Mouse (Mus musculus): ENCODE results near the gene Ubiad1. TPM values are rescaled to one million over a fixed set of nuclear protein-coding genes. Genes with fewer than 3 reads are reported as not detected.

Gene Ubiad1
- total RNA-seq, 2 experiments from 2014 or later = 8.1 to 8.7 TPM

DNA sequence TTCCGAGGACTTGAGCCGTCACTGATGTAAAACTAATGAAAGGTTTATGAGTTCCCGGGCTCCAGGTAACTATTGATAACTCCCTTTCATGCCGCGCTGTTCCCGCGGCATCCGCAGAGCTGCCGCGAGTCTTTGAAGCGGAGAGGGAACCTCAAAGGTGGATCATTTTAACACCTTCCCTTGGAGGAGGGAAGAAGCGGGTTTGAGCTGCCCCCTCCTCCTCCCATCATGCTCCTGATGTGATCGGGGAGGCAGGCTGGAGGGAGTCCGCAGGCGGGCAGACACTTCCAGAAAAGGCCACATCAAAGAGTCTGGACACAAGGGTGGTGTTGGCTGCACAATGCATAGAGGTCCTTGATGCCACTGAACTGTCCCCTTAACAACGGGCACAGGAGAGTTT is 29.0 kb downstream of the Ubiad1 start:
- no peak for TF ChIP-seq CTCF (conservative IDR thresholded peaks at IDR 0.05)
- H3K4me3 ChIP-seq = no peak overlapping the region
- no peak for DNase-seq (ENCODE audit: low spot score in 2 of 2)
- no peak overlapping the region for H3K27ac ChIP-seq

- H3K4me3 ChIP-seq = no peak overlapping the region
- H3K27ac ChIP-seq = no peak overlapping the region
- no peak for DNase-seq (ENCODE audit: low spot score in 2 of 2)
- TF ChIP-seq CTCF (conservative IDR thresholded peaks at IDR 0.05) = no peak
These were observed 36.2 kb downstream of the Ubiad1 start for GRCm38 (mm10) chr4:148408256-148408975.

GRCm38 (mm10) chr4:148405255-148405788 is 39.2 kb downstream of the Ubiad1 start:
- Histone ChIP-seq H3K4me3 (no peak overlapping the region), H3K27ac (no peak overlapping the region)
- no peak for TF ChIP-seq CTCF (conservative IDR thresholded peaks at IDR 0.05)
- no peak for DNase-seq (ENCODE audit: low spot score in 2 of 2)

DNA sequence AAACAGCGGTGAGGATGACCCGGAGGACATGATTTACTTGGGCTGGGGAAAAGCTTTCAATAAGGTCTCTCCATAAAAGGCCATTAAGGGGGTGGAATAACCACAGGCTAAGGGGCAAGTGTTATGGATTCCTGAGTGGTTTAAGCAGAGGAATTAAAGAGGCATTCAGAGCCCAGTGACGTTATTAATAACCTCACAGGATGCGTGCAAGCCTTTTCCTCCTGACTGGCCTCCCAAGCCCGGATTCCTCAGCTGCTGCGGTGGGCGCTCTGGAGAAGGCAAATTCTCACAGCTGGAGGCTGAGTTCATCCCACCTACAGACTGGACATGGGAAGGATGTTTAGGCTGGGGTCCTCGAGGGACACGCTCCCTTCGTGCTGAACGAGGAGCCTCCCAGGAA is 39.8 kb downstream of the Ubiad1 start:
- Histone ChIP-seq H3K4me3 (no peak overlapping the region), H3K27ac (no peak overlapping the region)
- no peak for DNase-seq (ENCODE audit: low spot score in 2 of 2)
- no peak for TF ChIP-seq CTCF (conservative IDR thresholded peaks at IDR 0.05)

GRCm38 (mm10) chr4:148403402-148403801 is 41.2 kb downstream of the Ubiad1 start:
- no peak overlapping the region for H3K4me3 ChIP-seq
- no peak for DNase-seq (ENCODE audit: low spot score in 2 of 2)
- no peak for TF ChIP-seq CTCF (conservative IDR thresholded peaks at IDR 0.05)
- H3K27ac ChIP-seq = no peak overlapping the region

DNA sequence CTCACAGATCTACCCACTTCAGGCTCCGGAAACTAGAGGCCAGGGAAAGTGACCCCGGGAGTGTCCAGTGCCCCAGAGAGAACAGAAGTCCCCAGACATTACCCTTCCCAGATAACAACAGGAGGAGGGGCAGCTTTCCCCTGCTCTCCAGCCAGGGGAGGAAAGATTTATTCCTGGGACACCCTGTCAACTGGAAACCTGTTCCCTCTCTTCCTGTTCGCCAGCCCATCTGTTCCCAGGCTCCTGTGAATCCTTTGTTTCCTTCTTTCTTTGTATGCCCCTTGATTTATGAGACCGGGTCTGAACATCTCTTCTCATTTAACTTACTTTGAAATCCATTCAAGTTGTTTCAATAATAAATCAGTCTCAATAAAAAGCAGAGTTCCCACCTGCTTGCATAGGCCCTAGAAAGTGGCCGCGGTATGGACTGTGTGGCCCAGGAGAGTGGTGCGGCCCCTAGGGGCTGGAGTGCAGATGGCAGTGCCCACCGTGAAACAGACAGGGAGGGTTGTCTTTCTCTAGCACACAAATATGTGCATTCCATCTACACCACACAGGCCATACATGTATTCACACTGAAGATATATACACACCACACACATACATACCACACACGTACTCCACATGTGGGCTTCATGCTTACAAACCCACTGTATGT is 45.0 kb downstream of the Ubiad1 start:
- no peak overlapping the region for H3K4me3 ChIP-seq
- no peak overlapping the region for H3K27ac ChIP-seq
- no peak for DNase-seq (ENCODE audit: low spot score in 2 of 2)
- peak; percentile 31 for TF ChIP-seq CTCF (conservative IDR thresholded peaks at IDR 0.05)

GRCm38 (mm10) chr4:148397531-148398287 is 46.9 kb downstream of the Ubiad1 start:
- no peak overlapping the region for H3K4me3 ChIP-seq
- no peak overlapping the region for H3K27ac ChIP-seq
- DNase-seq (ENCODE audit: low spot score in 2 of 2) = no peak
- peak; percentile 59 for TF ChIP-seq CTCF (conservative IDR thresholded peaks at IDR 0.05)

- peak in 1 of 2 experiments; percentile 25 for DNase-seq (ENCODE audit: low spot score in 2 of 2)
- no peak for TF ChIP-seq CTCF (conservative IDR thresholded peaks at IDR 0.05)
- no peak overlapping the region for H3K27ac ChIP-seq
- no peak overlapping the region for H3K4me3 ChIP-seq
These were observed 47.5 kb downstream of the Ubiad1 start for GRCm38 (mm10) chr4:148397113-148397512.

DNA sequence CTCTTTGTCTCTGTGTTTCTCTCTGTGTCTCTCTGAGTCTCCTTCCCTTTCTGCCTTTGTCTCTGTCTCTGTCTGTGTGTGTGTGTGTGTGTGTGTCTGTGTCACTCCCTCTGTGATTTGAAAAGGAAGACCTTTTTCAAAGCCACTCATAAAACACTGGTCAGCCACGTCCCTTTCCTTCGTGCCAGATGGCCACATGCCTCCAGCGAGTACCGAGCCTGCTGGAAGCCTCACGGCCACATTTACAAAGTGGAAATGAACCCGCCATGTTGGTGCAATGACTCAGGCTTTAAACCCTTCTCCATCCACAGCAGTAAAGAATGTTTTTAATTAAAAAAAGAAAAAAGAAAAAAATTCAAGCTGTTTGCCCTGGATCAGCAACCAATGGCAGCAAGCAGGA is 48.7 kb downstream of the Ubiad1 start:
- DNase-seq (ENCODE audit: low spot score in 2 of 2) = no peak
- no peak overlapping the region for H3K4me3 ChIP-seq
- TF ChIP-seq CTCF (conservative IDR thresholded peaks at IDR 0.05) = no peak

GRCm38 (mm10) chr4:148395198-148395597 is 49.4 kb downstream of the Ubiad1 start:
- TF ChIP-seq CTCF (conservative IDR thresholded peaks at IDR 0.05) = no peak
- no peak for DNase-seq (ENCODE audit: low spot score in 2 of 2)
- no peak overlapping the region for H3K27ac ChIP-seq
- no peak overlapping the region for H3K4me3 ChIP-seq

More for the DNA sequence above, 48.7 kb downstream of the Ubiad1 start:
- H3K27ac ChIP-seq = no peak overlapping the region

DNA sequence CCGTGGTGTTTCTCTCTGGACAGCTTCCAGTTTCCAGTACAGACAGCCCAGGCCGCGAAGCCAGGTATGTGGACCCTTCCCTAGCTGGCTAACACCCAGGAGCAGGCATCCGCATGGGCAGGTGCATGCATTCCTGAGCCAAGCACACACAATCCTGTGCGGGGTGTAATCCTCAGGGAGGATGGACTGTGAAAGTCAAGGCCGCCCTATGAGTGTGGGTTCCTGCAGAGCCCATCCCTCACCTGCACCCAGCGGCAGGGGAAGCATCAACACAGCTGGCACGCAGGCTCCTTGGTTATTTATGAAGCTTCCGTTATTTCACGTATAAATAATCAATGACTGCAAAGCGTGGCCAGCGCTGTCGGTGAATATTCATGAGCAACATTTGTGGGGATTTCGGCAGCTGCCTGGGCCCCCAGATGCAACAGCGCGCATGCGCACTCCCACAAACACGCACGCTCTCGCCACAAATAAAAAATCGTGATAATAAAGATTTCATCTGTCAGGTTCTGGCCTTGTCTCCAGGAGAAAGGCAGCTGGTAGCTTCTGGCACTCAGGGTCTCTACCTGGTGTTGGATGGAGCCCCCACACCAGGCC is 52.8 kb downstream of the Ubiad1 start:
- DNase-seq (ENCODE audit: low spot score in 2 of 2) = no peak
- peak overlapping the region; percentile 32; the same call in 1 of the 2 replicates for H3K27ac ChIP-seq
- peak overlapping the region; percentile 19; the same call in 1 of the 2 replicates for H3K4me3 ChIP-seq
- no peak for TF ChIP-seq CTCF (conservative IDR thresholded peaks at IDR 0.05)

- no peak for TF ChIP-seq CTCF (conservative IDR thresholded peaks at IDR 0.05)
- no peak overlapping the region for H3K27ac ChIP-seq
- DNase-seq (ENCODE audit: low spot score in 2 of 2) = no peak
- no peak overlapping the region for H3K4me3 ChIP-seq
These were observed 54.9 kb downstream of the Ubiad1 start for GRCm38 (mm10) chr4:148389635-148390034.

GRCm38 (mm10) chr4:148389047-148389446 is 55.5 kb downstream of the Ubiad1 start:
- DNase-seq (ENCODE audit: low spot score in 2 of 2) = no peak
- TF ChIP-seq CTCF (conservative IDR thresholded peaks at IDR 0.05) = peak; percentile 69
- Histone ChIP-seq H3K27ac (no peak overlapping the region), H3K4me3 (no peak overlapping the region)
